Mouse (Mus musculus) embryonic facial prominence, embryonic 14.5 days (tissue): ENCODE measurements at regions not wholly inside any gene's neighbourhood (a gene's known extent, or its start where the extent isn't known, plus 50 kb on each side); places are given as distances from the start of the nearest gene placed in this dataset.

Experiments used
- ATAC-seq: fragments of 200-750 bp; cut with Nextera tagmentation; 2 replicates; pipeline ENCODE4 v1.8.0; 2017; ENCODE audit warnings: low read depth, moderate number of reproducible peaks, moderate TSS enrichment
- DNase-seq: peaks from one replicate; pipeline ENCODE4 v3.0.0-alpha.2; 2015; ENCODE audit warnings: low spot score
- H3K27ac ChIP-seq: fragments of 300-500 bp; sonication (generic); replicated peaks from 2 replicates; pipeline ENCODE4 v1.5.1; 2014; ENCODE audit warnings: low read depth, mild to moderate bottlenecking, low read length, moderate library complexity
- H3K27me3 ChIP-seq: fragments of 300-500 bp; sonication (generic); replicated peaks from 2 replicates; pipeline ENCODE4 v1.6.1; 2014; ENCODE audit warnings: low read length; ENCODE audit not compliant: control insufficient read depth, insufficient read depth
- H3K36me3 ChIP-seq: fragments of 300-500 bp; sonication (generic); 2 replicates; pipeline ENCODE4 v1.6.1; 2014; ENCODE audit warnings: low read length, mixed read lengths; ENCODE audit not compliant: control insufficient read depth, insufficient read depth
- H3K4me1 ChIP-seq: fragments of 300-500 bp; sonication (generic); 2 replicates; pipeline ENCODE4 v1.6.1; 2014; ENCODE audit warnings: antibody characterized with exemption, low read length; ENCODE audit not compliant: control insufficient read depth, insufficient read depth
- H3K4me2 ChIP-seq: fragments of 300-500 bp; sonication (generic); 2 replicates; pipeline ENCODE4 v1.6.1; 2014; ENCODE audit warnings: low read depth, mild to moderate bottlenecking, low read length, moderate library complexity, mixed read lengths
- H3K4me3 ChIP-seq: fragments of 300-500 bp; sonication (generic); 2 replicates; pipeline ENCODE4 v1.5.1; 2014; ENCODE audit warnings: low read depth, mild to moderate bottlenecking, low read length
- H3K9ac ChIP-seq: fragments of 300-500 bp; sonication (generic); 2 replicates; pipeline ENCODE4 v1.6.1; 2014; ENCODE audit warnings: low read depth, mild to moderate bottlenecking, low read length, moderate library complexity, mixed read lengths
- H3K9me3 ChIP-seq: fragments of 300-500 bp; sonication (generic); 2 replicates; pipeline ENCODE4 v1.6.1; 2016; ENCODE audit warnings: low read length; ENCODE audit not compliant: control insufficient read depth
- WGBS: fragments of 180-500 bp; shearing (Covaris S2); extraction: QIAGEN DNeasy Blood & Tissue Kit; methylation state at CpG from one replicate; pipeline ENCODE4 v1.1.7; 2014; 5-methylcytosine and 5-hydroxymethylcytosine counted together

GRCm38 (mm10) chr9:43990124-43990523, 53.1 kb upstream of the Thy1 start:
- ATAC-seq (no peak), DNase-seq (no peak)
- peaks cover 25% of the 10 kb centered on the region for H3K4me1 ChIP-seq
- no peak overlapping the region for H3K4me3 ChIP-seq
- H3K36me3 ChIP-seq: no peaks in the 10 kb centered on the region
- H3K9me3 ChIP-seq: no peaks in the 10 kb centered on the region
- H3K27ac ChIP-seq: peak overlapping the region; percentile 63; the same call in 1 of the 2 replicates
- H3K4me2 ChIP-seq: no peak overlapping the region
- WGBS: 58% methylated on average over 11 of the region's 11 CpGs
- H3K9ac ChIP-seq: no peak overlapping the region
- H3K27me3 ChIP-seq: no peaks in the 10 kb centered on the region

GRCm38 (mm10) chr9:43993221-43993976, 49.8 kb upstream of the Thy1 start:
- H3K4me2 ChIP-seq: no peak overlapping the region
- H3K36me3 ChIP-seq: no peaks in the 10 kb centered on the region
- no peaks in the 10 kb centered on the region for H3K9me3 ChIP-seq
- DNase-seq: peak; percentile 58
- no peaks in the 10 kb centered on the region for H3K27me3 ChIP-seq
- 16% methylated on average over 9 of the region's 9 CpGs for WGBS
- peaks cover 30% of the 10 kb centered on the region for H3K4me1 ChIP-seq
- H3K27ac ChIP-seq: peak overlapping the region; percentile 54
- no peak overlapping the region for H3K9ac ChIP-seq
- no peak overlapping the region for H3K4me3 ChIP-seq
- peak; percentile 53; the same call in 1 of the 2 replicates for ATAC-seq
